Mouse (Mus musculus) lung, embryonic 15.5 days (tissue): ENCODE measurements around the gene Ano6. TPM values are rescaled to one million over a fixed set of nuclear protein-coding genes. Genes with fewer than 3 reads are reported as not detected.

ENCODE experiments used
- ATAC-seq: fragments of 200-750 bp; cut with Nextera tagmentation; 2 replicates; pipeline ENCODE4 v1.8.0; 2017; ENCODE audit warnings: moderate number of reproducible peaks, borderline replicate concordance; ENCODE audit not compliant: low FRiP score, low TSS enrichment; ENCODE audit errors: extremely low read depth
- H3K27ac ChIP-seq: fragments of 300-500 bp; sonication (generic); 2 replicates; pipeline ENCODE4 v1.5.1; 2015; ENCODE audit warnings: moderate library complexity, mild to moderate bottlenecking, inconsistent platforms
- H3K27me3 ChIP-seq: fragments of 300-500 bp; sonication (generic); 2 replicates; pipeline ENCODE4 v1.6.1; 2015; ENCODE audit warnings: inconsistent platforms
- H3K36me3 ChIP-seq: fragments of 300-500 bp; sonication (generic); 2 replicates; pipeline ENCODE4 v1.6.1; 2015; ENCODE audit warnings: inconsistent platforms
- H3K4me1 ChIP-seq: fragments of 300-500 bp; sonication (generic); 2 replicates; pipeline ENCODE4 v1.6.1; 2015; ENCODE audit warnings: inconsistent platforms
- H3K4me2 ChIP-seq: fragments of 300-500 bp; sonication (generic); 2 replicates; pipeline ENCODE4 v1.6.1; 2015; ENCODE audit warnings: inconsistent platforms, mild to moderate bottlenecking, moderate library complexity
- H3K4me3 ChIP-seq: fragments of 300-500 bp; sonication (generic); 2 replicates; pipeline ENCODE4 v1.5.1; 2015; ENCODE audit warnings: mild to moderate bottlenecking, inconsistent platforms
- H3K9ac ChIP-seq: fragments of 300-500 bp; sonication (generic); 2 replicates; pipeline ENCODE4 v1.6.1; 2015; ENCODE audit warnings: inconsistent platforms
- H3K9me3 ChIP-seq: fragments of 300-500 bp; sonication (generic); 2 replicates; pipeline ENCODE4 v1.6.1; 2016; ENCODE audit warnings: inconsistent platforms
- WGBS: fragments of 180-500 bp; shearing (Covaris S2); methylation state at CpG from one replicate; pipeline ENCODE4 v1.1.7; 2015; 5-methylcytosine and 5-hydroxymethylcytosine counted together
- polyA plus RNA-seq: library from polyadenylated mRNA; unstranded; fragments of >200 nt; fragmentation: Nextera tagmentation; extraction: Ambion mirVana; gene quantifications from 2 replicates; pipeline ENCODE4 v1.2.1, GENCODE M21; 2015

Gene Ano6
- polyA plus RNA-seq, 1 experiment from 2014 or later, result 44.0 TPM

GRCm38 (mm10) chr15:95791855-95792254 is 1.2 kb downstream of the Ano6 start:
- peak overlapping the region; percentile 90 for H3K27ac ChIP-seq
- ATAC-seq, result no peak
- H3K4me2 ChIP-seq, result peak overlapping the region; percentile 79
- WGBS, result 28% methylated on average over 5 of the region's 5 CpGs
- no peaks in the 10 kb centered on the region for H3K36me3 ChIP-seq
- H3K4me1 ChIP-seq, result peaks cover 53% of the 10 kb centered on the region
- no peaks in the 10 kb centered on the region for H3K9me3 ChIP-seq
- peak overlapping the region; percentile 85; the same call in 1 of the 2 replicates for H3K9ac ChIP-seq
- no peaks in the 10 kb centered on the region for H3K27me3 ChIP-seq
- H3K4me3 ChIP-seq, result peak overlapping the region; percentile 81

GRCm38 (mm10) chr15:95792261-95793260 is 1.9 kb downstream of the Ano6 start:
- WGBS, result 73% methylated on average over 25 of the region's 25 CpGs
- no peak overlapping the region for H3K9ac ChIP-seq
- H3K4me2 ChIP-seq, result peak overlapping the region; percentile 79
- ATAC-seq, result no peak
- peak overlapping the region; percentile 81 for H3K4me3 ChIP-seq
- H3K36me3 ChIP-seq, result no peaks in the 10 kb centered on the region
- peaks cover 59% of the 10 kb centered on the region for H3K4me1 ChIP-seq
- no peaks in the 10 kb centered on the region for H3K9me3 ChIP-seq
- no peaks in the 10 kb centered on the region for H3K27me3 ChIP-seq
- H3K27ac ChIP-seq, result no peak overlapping the region

- ATAC-seq, result no peak
- Histone ChIP-seq H3K27ac (no peak overlapping the region), H3K4me1 (peaks cover 62% of the 10 kb centered on the region), H3K9ac (no peak overlapping the region), H3K9me3 (no peaks in the 10 kb centered on the region), H3K4me3 (no peak overlapping the region), H3K4me2 (no peak overlapping the region), H3K36me3 (no peaks in the 10 kb centered on the region; the same call in 1 of the 2 replicates), H3K27me3 (no peaks in the 10 kb centered on the region)
- WGBS, result 80% methylated on average over 9 of the region's 9 CpGs
These were observed 3.3 kb downstream of the Ano6 start for GRCm38 (mm10) chr15:95793748-95794491.

GRCm38 (mm10) chr15:95794611-95795565 is 4.2 kb downstream of the Ano6 start:
- Histone ChIP-seq H3K36me3 (no peaks in the 10 kb centered on the region; the same call in 1 of the 2 replicates), H3K4me2 (no peak overlapping the region), H3K27ac (peak overlapping the region; percentile 25; the same call in 1 of the 2 replicates), H3K27me3 (no peaks in the 10 kb centered on the region), H3K4me1 (peaks cover 56% of the 10 kb centered on the region), H3K9me3 (no peaks in the 10 kb centered on the region), H3K9ac (no peak overlapping the region), H3K4me3 (no peak overlapping the region)
- no peak for ATAC-seq
- 41% methylated on average over 10 of the region's 10 CpGs for WGBS

GRCm38 (mm10) chr15:95796062-95796461 is 5.4 kb downstream of the Ano6 start:
- Histone ChIP-seq H3K27ac (no peak overlapping the region), H3K36me3 (peaks cover 6% of the 10 kb centered on the region; the same call in 1 of the 2 replicates), H3K4me3 (no peak overlapping the region), H3K4me1 (peaks cover 55% of the 10 kb centered on the region), H3K27me3 (no peaks in the 10 kb centered on the region), H3K9me3 (no peaks in the 10 kb centered on the region), H3K9ac (no peak overlapping the region), H3K4me2 (no peak overlapping the region)
- ATAC-seq, result no peak
- 46% methylated on average over 5 of the region's 5 CpGs for WGBS

- 58% methylated on average over 9 of the region's 9 CpGs for WGBS
- H3K4me3 ChIP-seq, result no peak overlapping the region
- H3K4me2 ChIP-seq, result no peak overlapping the region
- H3K27ac ChIP-seq, result 0 out of 2 replicates have a peak overlapping the region, but pooled peaks have one; percentile 9
- no peak overlapping the region for H3K9ac ChIP-seq
- H3K4me1 ChIP-seq, result peaks cover 57% of the 10 kb centered on the region
- H3K36me3 ChIP-seq, result peaks cover 6% of the 10 kb centered on the region; the same call in 1 of the 2 replicates
- no peak for ATAC-seq
- H3K27me3 ChIP-seq, result no peaks in the 10 kb centered on the region
- no peaks in the 10 kb centered on the region for H3K9me3 ChIP-seq
These were observed 6.7 kb downstream of the Ano6 start for GRCm38 (mm10) chr15:95797144-95797983.

- WGBS, result 94% methylated on average over 7 of the region's 7 CpGs
- Histone ChIP-seq H3K27me3 (no peaks in the 10 kb centered on the region), H3K4me1 (peaks cover 58% of the 10 kb centered on the region), H3K36me3 (peaks cover 6% of the 10 kb centered on the region; the same call in 1 of the 2 replicates), H3K9ac (no peak overlapping the region), H3K4me3 (no peak overlapping the region), H3K27ac (no peak overlapping the region), H3K4me2 (no peak overlapping the region), H3K9me3 (no peaks in the 10 kb centered on the region)
- ATAC-seq, result no peak
These were observed 7.6 kb downstream of the Ano6 start for GRCm38 (mm10) chr15:95798266-95798665.

GRCm38 (mm10) chr15:95799632-95800031 is 9.0 kb downstream of the Ano6 start:
- no peaks in the 10 kb centered on the region for H3K9me3 ChIP-seq
- no peak for ATAC-seq
- H3K36me3 ChIP-seq, result peaks cover 6% of the 10 kb centered on the region; the same call in 1 of the 2 replicates
- H3K4me2 ChIP-seq, result no peak overlapping the region
- H3K27ac ChIP-seq, result no peak overlapping the region
- H3K4me1 ChIP-seq, result peaks cover 57% of the 10 kb centered on the region
- no peaks in the 10 kb centered on the region for H3K27me3 ChIP-seq
- H3K4me3 ChIP-seq, result no peak overlapping the region
- WGBS, result 89% methylated on average over 5 of the region's 5 CpGs
- no peak overlapping the region for H3K9ac ChIP-seq

GRCm38 (mm10) chr15:95800051-95800450 is 9.4 kb downstream of the Ano6 start:
- Histone ChIP-seq H3K4me2 (no peak overlapping the region), H3K9me3 (no peaks in the 10 kb centered on the region), H3K4me3 (no peak overlapping the region), H3K9ac (no peak overlapping the region), H3K36me3 (peaks cover 6% of the 10 kb centered on the region; the same call in 1 of the 2 replicates), H3K27me3 (no peaks in the 10 kb centered on the region), H3K27ac (no peak overlapping the region), H3K4me1 (peaks cover 57% of the 10 kb centered on the region)
- ATAC-seq, result no peak

- peaks cover 6% of the 10 kb centered on the region; the same call in 1 of the 2 replicates for H3K36me3 ChIP-seq
- H3K4me1 ChIP-seq, result peaks cover 50% of the 10 kb centered on the region
- 62% methylated on average over 21 of the region's 21 CpGs for WGBS
- H3K4me3 ChIP-seq, result no peak overlapping the region
- H3K27ac ChIP-seq, result no peak overlapping the region
- H3K9ac ChIP-seq, result no peak overlapping the region
- no peaks in the 10 kb centered on the region for H3K27me3 ChIP-seq
- no peak overlapping the region for H3K4me2 ChIP-seq
- no peaks in the 10 kb centered on the region for H3K9me3 ChIP-seq
- no peak for ATAC-seq
These were observed 10.8 kb downstream of the Ano6 start for GRCm38 (mm10) chr15:95801261-95801979.
